Mouse (Mus musculus): Measurements from ENCODE around the gene AI413582. TPM values are rescaled to one million over a fixed set of nuclear protein-coding genes. Genes with fewer than 3 reads are reported as not detected.

Gene AI413582
- total and polyA plus RNA-seq, 3 experiments: 14.6 to 43.6 (median 30.2) TPM

DNA sequence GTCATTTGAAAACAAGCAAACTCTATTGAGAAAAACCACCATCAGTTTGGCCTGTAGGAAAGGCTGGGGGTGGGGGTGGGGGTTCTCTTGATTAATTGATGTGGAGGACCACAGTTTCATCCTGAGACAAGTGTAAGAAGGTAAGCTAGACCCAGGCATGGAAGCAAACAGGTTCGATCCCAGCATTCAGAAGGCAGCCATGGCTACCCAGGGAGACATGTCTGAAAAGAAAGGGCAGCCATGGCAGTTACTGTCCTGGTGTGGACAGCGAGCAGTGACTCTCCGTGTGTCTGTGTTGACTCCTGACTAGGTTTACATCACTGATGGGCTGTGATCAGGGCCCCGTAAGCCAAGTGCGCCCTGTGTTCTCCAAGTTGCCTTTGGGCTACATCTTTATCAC lies 44.3 kb downstream of the AI413582 start, which contains the start of gene Grm4:
Gene Grm4, minus strand, starts transcription at position 101 of the 400 bp plus-strand sequence.
- DNase-seq (ENCODE audit: extremely low read depth): no peak
- no peak for TF ChIP-seq TCF12 (IDR thresholded peaks at IDR 0.05; ENCODE audit: low read depth, low read length)
- no peak for TF ChIP-seq RAD21 (IDR thresholded peaks at IDR 0.05; ENCODE audit: low read depth, low read length)
- no peak for TF ChIP-seq ETS1 (conservative IDR thresholded peaks at IDR 0.05; ENCODE audit: low read depth, low read length)
- TF ChIP-seq HCFC1 (IDR thresholded peaks at IDR 0.05; ENCODE audit: low read depth, low read length): no peak
- TF ChIP-seq CHD2 (IDR thresholded peaks at IDR 0.05; ENCODE audit: low read length): no peak
- TF ChIP-seq NRF1 (IDR thresholded peaks at IDR 0.05; ENCODE audit: low read depth, low read length): no peak
- no peak for TF ChIP-seq TBP (conservative IDR thresholded peaks at IDR 0.05; ENCODE audit: low read depth, low read length)
- TF ChIP-seq MAFK (IDR thresholded peaks at IDR 0.05; ENCODE audit: insufficient replicate concordance, low read length): no peak
- TF ChIP-seq E2F4 (IDR thresholded peaks at IDR 0.05; ENCODE audit: insufficient replicate concordance, low read depth, low read length): no peak
- TF ChIP-seq POLR2AphosphoS2 (IDR thresholded peaks at IDR 0.05; ENCODE audit: low read depth, low read length): no peak
- TF ChIP-seq MEF2A (IDR thresholded peaks at IDR 0.05; ENCODE audit: borderline replicate concordance, low read depth, low read length): no peak
- TF ChIP-seq UBTF (IDR thresholded peaks at IDR 0.05; ENCODE audit: low read depth, low read length): no peak
- H3K27me3 ChIP-seq (replicated peaks): peaks cover 74% of the 10 kb centered on the region
- H3K4me2 ChIP-seq (ENCODE audit: insufficient read depth, low read depth, poor library complexity, severe bottlenecking): no peak within 1 kb of the TSS; the same call in 1 of the 2 replicates
- H3K79me2 ChIP-seq (replicated peaks; ENCODE audit: control insufficient read depth, extremely low read depth, insufficient read depth, poor library complexity, severe bottlenecking): no peaks in the 10 kb centered on the region
- dilution Hi-C loops (cut with MboI; ENCODE audit: extremely low pct_ligation_motif_present, extremely low pct_unique_long_range_greater_than_20kb, low sequenced_read_pairs): no loop called here
- H3K9ac ChIP-seq (ENCODE audit: insufficient read depth, low read depth): no peak within 1 kb of the TSS
- no peak within 1 kb of the TSS for H3K4me3 ChIP-seq (replicated peaks in 1 of 3; ENCODE audit: low read depth in 2 of 3, low read length in 2 of 3, poor library complexity in 1 of 3)
- peaks cover 16% of the 10 kb centered on the region for H3K9me3 ChIP-seq (replicated peaks; ENCODE audit: low read length)
- H3K4me1 ChIP-seq (ENCODE audit: control insufficient read depth in 1 of 2, insufficient read depth in 2 of 2): no peaks in the 10 kb centered on the region
- in situ Hi-C loops (cut with MboI; ENCODE audit: low pct_ligation_motif_present, low pct_unique_long_range_greater_than_20kb, low sequenced_read_pairs): loop anchor here (25.0 kb wide), 1 partner anchor 484 kb away; the partner anchor contains the start of gene Bak1
- H3K36me3 ChIP-seq (replicated peaks in 1 of 2; ENCODE audit: control insufficient read depth in 1 of 2, insufficient read depth in 1 of 2, low read length in 1 of 2): no peaks in the 10 kb centered on the region
- H3K27ac ChIP-seq (ENCODE audit: insufficient read depth, low read depth): no peak within 1 kb of the TSS

DNA sequence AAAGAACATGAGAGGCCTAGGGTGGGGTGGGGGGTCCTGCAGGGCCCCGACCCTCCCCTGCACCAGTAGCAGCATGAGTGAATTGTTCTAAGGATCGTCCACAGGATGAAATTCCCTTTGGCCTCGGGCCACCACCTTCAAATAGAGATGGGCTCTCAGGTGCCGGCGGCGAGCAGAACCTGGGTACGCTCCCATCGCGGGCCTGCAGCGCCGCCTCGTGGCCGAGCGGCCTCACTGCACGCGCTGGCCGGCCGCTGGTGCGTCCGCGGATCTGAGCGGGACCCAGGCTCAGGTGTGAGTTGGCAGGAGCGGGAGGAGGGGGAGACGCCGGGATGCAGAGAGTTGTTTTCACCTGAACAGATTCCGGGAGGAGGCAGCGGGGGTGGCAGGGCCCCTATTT lies 45.0 kb downstream of the AI413582 start:
- Histone ChIP-seq H3K27me3 (replicated peaks) (peaks cover 81% of the 10 kb centered on the region), H3K27ac (ENCODE audit: insufficient read depth, low read depth) (no peak overlapping the region), H3K4me2 (ENCODE audit: insufficient read depth, low read depth, poor library complexity, severe bottlenecking) (no peak overlapping the region; the same call in 1 of the 2 replicates), H3K36me3 (replicated peaks in 1 of 2; ENCODE audit: control insufficient read depth in 1 of 2, insufficient read depth in 1 of 2, low read length in 1 of 2) (no peaks in the 10 kb centered on the region), H3K9ac (ENCODE audit: insufficient read depth, low read depth) (no peak overlapping the region), H3K79me2 (replicated peaks; ENCODE audit: control insufficient read depth, extremely low read depth, insufficient read depth, poor library complexity, severe bottlenecking) (no peaks in the 10 kb centered on the region), H3K9me3 (replicated peaks; ENCODE audit: low read length) (peaks cover 11% of the 10 kb centered on the region), H3K4me1 (ENCODE audit: control insufficient read depth in 1 of 2, insufficient read depth in 2 of 2) (no peaks in the 10 kb centered on the region), H3K4me3 (replicated peaks in 1 of 3; ENCODE audit: low read depth in 2 of 3, low read length in 2 of 3, poor library complexity in 1 of 3) (no peak overlapping the region)
- dilution Hi-C loops (cut with MboI; ENCODE audit: extremely low pct_ligation_motif_present, extremely low pct_unique_long_range_greater_than_20kb, low sequenced_read_pairs) (no loop called here), in situ Hi-C loops (cut with MboI; ENCODE audit: low pct_ligation_motif_present, low pct_unique_long_range_greater_than_20kb, low sequenced_read_pairs) (loop anchor here (25.0 kb wide), 1 partner anchor 483 kb away; the partner anchor contains the start of gene Bak1)
- TF ChIP-seq ZC3H11A (IDR thresholded peaks at IDR 0.05; ENCODE audit: low read depth, low read length) (peak; percentile 89), ETS1 (conservative IDR thresholded peaks at IDR 0.05; ENCODE audit: low read depth, low read length) (no peak), POLR2AphosphoS2 (IDR thresholded peaks at IDR 0.05; ENCODE audit: low read depth, low read length) (no peak), MXI1 (IDR thresholded peaks at IDR 0.05; ENCODE audit: low read depth, low read length) (peak; percentile 40; the same call in 1 of the 2 replicates), RAD21 (IDR thresholded peaks at IDR 0.05; ENCODE audit: low read depth, low read length) (peak; percentile 99), UBTF (IDR thresholded peaks at IDR 0.05; ENCODE audit: low read depth, low read length) (no peak), SMC3 (IDR thresholded peaks at IDR 0.05; ENCODE audit: low read depth, low read length) (peak; percentile 97), NRF1 (IDR thresholded peaks at IDR 0.05; ENCODE audit: low read depth, low read length) (peak; percentile 54), MYC (IDR thresholded peaks at IDR 0.05; ENCODE audit: low read depth, low read length) (no peak), MAX (IDR thresholded peaks at IDR 0.05; ENCODE audit: low read length) (peak; percentile 69; the same call in 1 of the 2 replicates), CTCF (conservative IDR thresholded peaks at IDR 0.05 in 1 of 2, IDR thresholded peaks at IDR 0.05 in 1 of 2; ENCODE audit: low read depth in 2 of 2, low read length in 2 of 2) (peak; percentile 35 to 97; a peak in 3 of 4 replicates), E2F4 (IDR thresholded peaks at IDR 0.05; ENCODE audit: insufficient replicate concordance, low read depth, low read length) (no peak), RCOR1 (conservative IDR thresholded peaks at IDR 0.05; ENCODE audit: low read depth, low read length) (no peak), PAX5 (IDR thresholded peaks at IDR 0.05; ENCODE audit: low read length) (no peak), IRF4 (IDR thresholded peaks at IDR 0.05; ENCODE audit: low read depth, low read length) (peak; percentile 55), NELFE (IDR thresholded peaks at IDR 0.05; ENCODE audit: low read depth, low read length) (peak; percentile 32; the same call in 1 of the 2 replicates), SIN3A (IDR thresholded peaks at IDR 0.05; ENCODE audit: low read length) (0 out of 2 replicates have a peak, but pooled peaks have one; percentile 15), GABPA (IDR thresholded peaks at IDR 0.05; ENCODE audit: insufficient replicate concordance, low read depth, low read length) (no peak), TCF12 (IDR thresholded peaks at IDR 0.05; ENCODE audit: low read depth, low read length) (peak; percentile 49; the same call in 1 of the 2 replicates), BHLHE40 (IDR thresholded peaks at IDR 0.05; ENCODE audit: low read depth, low read length) (0 out of 2 replicates have a peak, but pooled peaks have one; percentile 25), USF2 (conservative IDR thresholded peaks at IDR 0.05; ENCODE audit: low read depth, low read length) (no peak), POLR2A (IDR thresholded peaks at IDR 0.05; ENCODE audit: low read depth, low read length) (no peak)
- peak; percentile 44 for DNase-seq (ENCODE audit: extremely low read depth)
